Mouse (Mus musculus) midbrain, embryonic 11.5 days (tissue): Measurements from ENCODE around the gene 1700037C18Rik. TPM values are rescaled to one million over a fixed set of nuclear protein-coding genes. Genes with fewer than 3 reads are reported as not detected.

Source experiments
- ATAC-seq: fragments of 200-750 bp; cut with Nextera tagmentation; 2 replicates; pipeline ENCODE4 v1.8.0; 2017; ENCODE audit warnings: moderate TSS enrichment, moderate library complexity; ENCODE audit not compliant: low FRiP score
- DNase-seq: peaks from one replicate; pipeline ENCODE4 v3.0.0; 2015; ENCODE audit warnings: low spot score; ENCODE audit errors: missing footprints
- H3K27ac ChIP-seq: fragments of 300-500 bp; sonication (generic); 2 replicates; pipeline ENCODE4 v1.5.1; 2014; ENCODE audit warnings: low read depth, low read length
- H3K27me3 ChIP-seq: fragments of 300-500 bp; sonication (generic); 2 replicates; pipeline ENCODE4 v1.6.1; 2014; ENCODE audit warnings: mild to moderate bottlenecking, low read length, moderate library complexity, mixed read lengths; ENCODE audit not compliant: control insufficient read depth, insufficient read depth
- H3K36me3 ChIP-seq: fragments of 300-500 bp; sonication (generic); 2 replicates; pipeline ENCODE4 v1.6.1; 2014; ENCODE audit warnings: mild to moderate bottlenecking, low read length, moderate library complexity, mixed read lengths; ENCODE audit not compliant: control insufficient read depth, insufficient read depth
- H3K4me1 ChIP-seq: fragments of 300-500 bp; sonication (generic); 2 replicates; pipeline ENCODE4 v1.6.1; 2014; ENCODE audit warnings: low read length; ENCODE audit not compliant: control insufficient read depth, insufficient read depth
- H3K4me2 ChIP-seq: fragments of 300-500 bp; sonication (generic); 2 replicates; pipeline ENCODE4 v1.6.1; 2014; ENCODE audit warnings: mild to moderate bottlenecking, moderate library complexity
- H3K4me3 ChIP-seq: fragments of 300-500 bp; sonication (generic); 2 replicates; pipeline ENCODE4 v1.5.1; 2014; ENCODE audit warnings: low read depth, low read length
- H3K9ac ChIP-seq: fragments of 300-500 bp; sonication (generic); 2 replicates; pipeline ENCODE4 v1.6.1; 2014; ENCODE audit warnings: low read length
- H3K9me3 ChIP-seq: fragments of 300-500 bp; sonication (generic); 2 replicates; pipeline ENCODE4 v1.6.1; 2016; ENCODE audit warnings: low read length; ENCODE audit not compliant: control insufficient read depth
- WGBS: fragments of 180-500 bp; shearing (Covaris S2); extraction: QIAGEN DNeasy Blood & Tissue Kit; methylation state at CpG from one replicate; pipeline ENCODE4 v1.1.7; 2014; 5-methylcytosine and 5-hydroxymethylcytosine counted together
- polyA plus RNA-seq: library from polyadenylated mRNA; unstranded; fragments of >200 nt; fragmentation: Nextera tagmentation; extraction: Ambion mirVana; gene quantifications from 2 replicates; pipeline ENCODE4 v1.2.1, GENCODE M21; 2014

The 1700037C18Rik gene
- polyA plus RNA-seq, 1 experiment from 2014 or later: 4.8 TPM

- no peak for ATAC-seq
- WGBS: 84% methylated on average over 3 of the region's 3 CpGs
- peaks cover 3% of the 10 kb centered on the region for H3K36me3 ChIP-seq
- H3K9me3 ChIP-seq: no peaks in the 10 kb centered on the region
- no peak for DNase-seq
- H3K27me3 ChIP-seq: no peaks in the 10 kb centered on the region
- H3K4me1 ChIP-seq: no peaks in the 10 kb centered on the region
- no peak overlapping the region for H3K4me3 ChIP-seq
- no peak overlapping the region for H3K9ac ChIP-seq
- no peak overlapping the region for H3K4me2 ChIP-seq
- no peak overlapping the region for H3K27ac ChIP-seq
Measured at GRCm38 (mm10) chr16:3923515-3923914, 15.0 kb upstream of the 1700037C18Rik start.

- H3K4me1 ChIP-seq: no peaks in the 10 kb centered on the region
- H3K27me3 ChIP-seq: no peaks in the 10 kb centered on the region
- 90% methylated on average over 2 of the region's 2 CpGs for WGBS
- H3K9ac ChIP-seq: no peak overlapping the region
- H3K4me3 ChIP-seq: no peak overlapping the region
- H3K4me2 ChIP-seq: no peak overlapping the region
- H3K36me3 ChIP-seq: no peaks in the 10 kb centered on the region; the same call in 1 of the 2 replicates
- ATAC-seq (no peak), DNase-seq (no peak)
- H3K27ac ChIP-seq: no peak overlapping the region
- no peaks in the 10 kb centered on the region for H3K9me3 ChIP-seq
Measured at GRCm38 (mm10) chr16:3920756-3921155, 12.3 kb upstream of the 1700037C18Rik start.

GRCm38 (mm10) chr16:3909118-3909517 lies 629 bp upstream of the 1700037C18Rik start:
- Histone ChIP-seq H3K27me3 (no peaks in the 10 kb centered on the region), H3K4me1 (peaks cover 7% of the 10 kb centered on the region), H3K4me2 (peak overlapping the region; percentile 78), H3K36me3 (peaks cover 2% of the 10 kb centered on the region; the same call in 1 of the 2 replicates), H3K4me3 (peak overlapping the region; percentile 56), H3K9me3 (no peaks in the 10 kb centered on the region), H3K9ac (peak overlapping the region; percentile 70), H3K27ac (no peak overlapping the region)
- 11% methylated on average over 20 of the region's 20 CpGs for WGBS
- no peak for ATAC-seq
- DNase-seq: no peak

- Histone ChIP-seq H3K27me3 (no peaks in the 10 kb centered on the region), H3K9me3 (no peaks in the 10 kb centered on the region), H3K4me3 (no peak overlapping the region), H3K4me1 (peaks cover 7% of the 10 kb centered on the region), H3K4me2 (no peak overlapping the region), H3K27ac (no peak overlapping the region), H3K36me3 (peaks cover 2% of the 10 kb centered on the region; the same call in 1 of the 2 replicates), H3K9ac (0 out of 2 replicates have a peak overlapping the region, but pooled peaks have one; percentile 12)
- no peak for ATAC-seq
- WGBS: 77% methylated on average over 2 of the region's 2 CpGs
- no peak for DNase-seq
Measured at GRCm38 (mm10) chr16:3907471-3907870, 1.0 kb downstream of the 1700037C18Rik start.

DNA sequence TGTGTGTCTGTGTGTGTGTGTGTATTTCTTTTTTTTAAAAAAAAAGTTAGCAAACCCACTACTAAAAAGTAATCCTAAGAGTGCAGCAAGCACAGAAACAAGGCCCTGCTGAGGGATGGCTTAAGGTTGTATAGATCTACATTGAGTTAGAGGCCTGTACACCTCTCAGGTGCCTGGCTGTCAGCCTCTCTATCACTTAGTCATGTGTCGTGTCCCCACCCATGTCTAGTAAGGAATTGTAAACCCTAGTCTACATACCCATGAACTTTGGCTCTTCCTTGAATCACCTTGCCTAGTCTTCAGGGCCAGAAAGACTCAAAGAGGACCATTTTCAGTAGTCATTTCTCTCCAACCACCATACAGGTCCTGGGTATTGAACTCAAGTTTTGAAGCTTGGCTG lies 11.9 kb downstream of the 1700037C18Rik start:
- Histone ChIP-seq H3K9me3 (no peaks in the 10 kb centered on the region), H3K9ac (no peak overlapping the region), H3K27me3 (no peaks in the 10 kb centered on the region), H3K36me3 (peaks cover 4% of the 10 kb centered on the region; the same call in 1 of the 2 replicates), H3K27ac (no peak overlapping the region), H3K4me1 (no peaks in the 10 kb centered on the region), H3K4me3 (no peak overlapping the region), H3K4me2 (no peak overlapping the region)
- WGBS: 82% methylated on average over 1 of the region's 1 CpGs
- ATAC-seq: no peak
- no peak for DNase-seq

- no peaks in the 10 kb centered on the region for H3K27me3 ChIP-seq
- no peak overlapping the region for H3K9ac ChIP-seq
- H3K27ac ChIP-seq: no peak overlapping the region
- no peaks in the 10 kb centered on the region for H3K4me1 ChIP-seq
- H3K4me3 ChIP-seq: no peak overlapping the region
- no peaks in the 10 kb centered on the region for H3K9me3 ChIP-seq
- WGBS: 90% methylated on average over 6 of the region's 6 CpGs
- ATAC-seq (no peak), DNase-seq (no peak)
- no peak overlapping the region for H3K4me2 ChIP-seq
- H3K36me3 ChIP-seq: peaks cover 4% of the 10 kb centered on the region; the same call in 1 of the 2 replicates
Measured at GRCm38 (mm10) chr16:3896046-3896445, 12.4 kb downstream of the 1700037C18Rik start.

GRCm38 (mm10) chr16:3895173-3895792 lies 13.2 kb downstream of the 1700037C18Rik start:
- Histone ChIP-seq H3K9me3 (no peaks in the 10 kb centered on the region), H3K27ac (no peak overlapping the region), H3K4me3 (no peak overlapping the region), H3K4me2 (no peak overlapping the region), H3K27me3 (no peaks in the 10 kb centered on the region), H3K36me3 (peaks cover 4% of the 10 kb centered on the region; the same call in 1 of the 2 replicates), H3K4me1 (no peaks in the 10 kb centered on the region), H3K9ac (no peak overlapping the region)
- WGBS: 83% methylated on average over 9 of the region's 9 CpGs
- ATAC-seq (no peak), DNase-seq (no peak)

DNA sequence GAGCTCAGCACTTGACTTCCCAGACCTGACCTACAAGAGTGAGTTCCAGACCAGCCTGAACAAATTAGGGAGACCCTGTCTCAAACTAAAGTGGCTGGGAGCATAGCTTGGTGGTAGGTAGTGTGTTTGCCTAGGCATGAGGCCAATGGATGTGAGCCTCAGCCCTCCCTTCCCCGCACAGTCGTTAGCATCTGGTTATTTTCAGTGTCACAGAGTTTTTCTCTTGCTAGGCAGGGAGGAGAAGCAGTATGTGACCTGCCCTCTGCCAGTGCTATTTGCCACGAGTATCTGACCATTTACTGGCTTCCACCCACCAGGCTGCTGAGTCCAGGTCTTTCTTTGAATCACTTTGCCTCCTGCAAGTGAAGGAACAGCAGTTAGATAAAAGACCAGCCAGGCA lies 14.8 kb downstream of the 1700037C18Rik start:
- Histone ChIP-seq H3K9ac (no peak overlapping the region), H3K4me3 (no peak overlapping the region), H3K9me3 (no peaks in the 10 kb centered on the region), H3K27ac (no peak overlapping the region), H3K4me2 (no peak overlapping the region), H3K27me3 (no peaks in the 10 kb centered on the region), H3K4me1 (no peaks in the 10 kb centered on the region), H3K36me3 (no peaks in the 10 kb centered on the region; the same call in 1 of the 2 replicates)
- ATAC-seq (no peak), DNase-seq (no peak)
- 78% methylated on average over 3 of the region's 3 CpGs for WGBS

GRCm38 (mm10) chr16:3891621-3892295 lies 16.7 kb downstream of the 1700037C18Rik start:
- 95% methylated on average over 14 of the region's 14 CpGs for WGBS
- no peak overlapping the region for H3K4me2 ChIP-seq
- H3K4me1 ChIP-seq: no peaks in the 10 kb centered on the region
- no peak overlapping the region for H3K4me3 ChIP-seq
- no peak overlapping the region for H3K27ac ChIP-seq
- no peak overlapping the region for H3K9ac ChIP-seq
- H3K9me3 ChIP-seq: no peaks in the 10 kb centered on the region
- ATAC-seq: no peak
- H3K27me3 ChIP-seq: no peaks in the 10 kb centered on the region
- H3K36me3 ChIP-seq: no peaks in the 10 kb centered on the region; the same call in 1 of the 2 replicates
- peak; percentile 37 for DNase-seq
